Mouse (Mus musculus): ENCODE data around the gene Cnot10. TPM values are rescaled to one million over a fixed set of nuclear protein-coding genes. Genes with fewer than 3 reads are reported as not detected.

The Cnot10 gene
- total RNA-seq (2021): 10 to 100 TPM; 50.8 to 52.2 TPM

DNA sequence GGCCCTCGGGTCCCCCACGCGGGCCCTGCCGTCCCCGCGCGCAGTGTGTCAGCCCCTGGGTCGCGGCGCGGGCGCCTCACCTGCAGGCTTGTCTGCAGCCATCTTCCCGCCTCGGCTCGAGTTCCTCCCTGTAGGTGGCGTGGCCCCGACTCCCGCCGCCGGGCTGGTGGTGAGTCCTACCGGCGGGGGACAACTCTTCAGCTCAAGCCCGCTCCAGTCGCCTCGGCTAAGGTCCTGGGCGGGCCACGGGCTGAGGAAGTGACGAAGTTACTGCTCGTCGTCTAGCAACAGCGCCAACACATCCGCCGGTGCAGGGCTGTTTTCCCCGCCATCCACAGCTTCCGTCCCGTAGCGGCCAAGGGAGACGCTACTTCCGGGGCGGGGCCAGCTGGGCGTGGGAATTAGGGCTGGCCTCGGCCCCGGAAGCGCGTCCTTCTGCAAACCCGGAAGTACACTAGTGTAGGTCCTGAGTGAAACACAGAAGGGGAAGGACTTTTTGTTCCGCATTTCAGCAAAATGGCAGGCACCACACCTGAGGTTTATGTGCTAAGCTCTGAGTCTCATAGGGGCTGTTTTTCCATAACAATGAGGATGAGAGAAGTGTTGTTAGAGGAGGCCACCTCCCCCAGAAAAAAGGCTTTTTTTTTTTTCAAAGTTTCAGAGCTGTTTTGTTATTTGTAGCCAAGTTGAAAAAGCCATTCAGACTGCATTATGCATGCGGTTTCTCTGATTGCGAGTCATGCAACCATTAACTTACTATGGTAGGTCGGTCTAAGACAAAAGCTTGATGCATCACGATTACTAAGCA lies at the start of gene Cnot10:
Cnot10 (minus strand) TSS at position 346 of the 808 bp plus-strand sequence.
- intact Hi-C loops (cut with DNase I): no loop called here
- peak; percentile 96 to 99 for DNase-seq (ENCODE audit: extremely low spot score in 1 of 2, low spot score in 2 of 2)

DNA sequence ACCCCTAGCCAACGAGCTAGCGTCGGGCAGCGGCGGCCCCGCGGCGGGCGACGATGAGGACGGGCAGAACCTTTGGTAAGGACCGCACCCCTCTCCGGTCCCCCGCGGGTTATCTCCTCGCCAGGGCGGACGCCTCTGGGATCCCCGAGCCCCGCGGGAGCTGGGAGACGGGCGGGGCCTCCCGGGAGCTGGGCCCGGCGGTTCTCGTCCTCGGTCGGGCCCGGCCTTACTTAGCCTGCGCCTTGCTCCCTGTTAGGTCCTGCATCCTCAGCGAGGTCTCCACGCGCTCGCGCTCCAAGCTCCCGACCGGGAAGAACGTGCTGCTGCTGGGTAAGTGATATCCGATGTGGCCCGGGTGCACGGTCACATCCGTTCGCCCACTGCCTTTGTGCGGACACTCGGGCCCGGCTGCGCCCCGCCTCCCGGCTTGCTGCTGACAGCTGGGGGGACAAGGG lies 49.0 kb upstream of the Cnot10 start:
- intact Hi-C loops (cut with DNase I): loop anchor here (5.0 kb wide), 1 partner anchor 42 kb away; no protein-coding TSS in a partner anchor
- DNase-seq (ENCODE audit: extremely low spot score in 1 of 2, low spot score in 2 of 2): peak in 1 of 2 experiments; percentile 68

GRCm38 (mm10) chr9:114688252-114688952 lies 48.4 kb upstream of the Cnot10 start, which contains the start of gene Dync1li1:
TSS of gene Dync1li1 (plus strand) at chr9:114688790.
- peak; percentile 96 to 98 for DNase-seq (ENCODE audit: extremely low spot score in 1 of 2, low spot score in 2 of 2)
- intact Hi-C loops (cut with DNase I): loop anchor here (5.0 kb wide), 1 partner anchor 41 kb away; no protein-coding TSS in a partner anchor

- intact Hi-C loops (cut with DNase I): loop anchor here (5.0 kb wide), 1 partner anchor 40 kb away; no protein-coding TSS in a partner anchor
- no peak for DNase-seq (ENCODE audit: extremely low spot score in 1 of 2, low spot score in 2 of 2)
Observed at GRCm38 (mm10) chr9:114687639-114688038, 47.7 kb upstream of the Cnot10 start.

- intact Hi-C loops (cut with DNase I): loop anchor here (5.0 kb wide), 1 partner anchor 39 kb away; no protein-coding TSS in a partner anchor
- DNase-seq (ENCODE audit: extremely low spot score in 1 of 2, low spot score in 2 of 2): no peak
Observed at GRCm38 (mm10) chr9:114686245-114686644, 46.3 kb upstream of the Cnot10 start.

GRCm38 (mm10) chr9:114682193-114682592 lies 42.2 kb upstream of the Cnot10 start:
- no peak for DNase-seq (ENCODE audit: extremely low spot score in 1 of 2, low spot score in 2 of 2)
- intact Hi-C loops (cut with DNase I): no loop called here

GRCm38 (mm10) chr9:114680531-114680930 lies 40.5 kb upstream of the Cnot10 start:
- DNase-seq (ENCODE audit: extremely low spot score in 1 of 2, low spot score in 2 of 2): no peak
- intact Hi-C loops (cut with DNase I): no loop called here

DNA sequence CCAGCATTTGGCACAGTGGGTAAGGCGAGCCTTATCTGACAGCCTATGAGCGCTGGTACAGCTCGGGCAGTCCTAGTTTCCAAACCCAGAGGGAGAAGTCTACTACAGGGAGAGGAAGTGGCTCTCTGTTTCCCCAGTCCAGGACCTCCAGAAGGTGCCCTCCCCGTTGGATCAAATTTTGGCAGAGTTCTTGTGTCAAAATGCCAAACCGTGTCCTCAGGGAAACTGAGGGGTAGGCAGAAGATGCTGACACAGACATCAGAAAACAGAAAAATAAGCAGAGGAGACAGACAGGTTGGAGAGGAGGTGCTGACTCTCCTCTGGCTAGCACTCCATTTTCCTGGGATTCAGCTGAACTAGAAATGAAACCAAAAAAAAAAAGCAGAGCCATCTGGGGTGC lies 40.0 kb upstream of the Cnot10 start:
- DNase-seq (ENCODE audit: extremely low spot score in 1 of 2, low spot score in 2 of 2): no peak
- intact Hi-C loops (cut with DNase I): no loop called here

DNA sequence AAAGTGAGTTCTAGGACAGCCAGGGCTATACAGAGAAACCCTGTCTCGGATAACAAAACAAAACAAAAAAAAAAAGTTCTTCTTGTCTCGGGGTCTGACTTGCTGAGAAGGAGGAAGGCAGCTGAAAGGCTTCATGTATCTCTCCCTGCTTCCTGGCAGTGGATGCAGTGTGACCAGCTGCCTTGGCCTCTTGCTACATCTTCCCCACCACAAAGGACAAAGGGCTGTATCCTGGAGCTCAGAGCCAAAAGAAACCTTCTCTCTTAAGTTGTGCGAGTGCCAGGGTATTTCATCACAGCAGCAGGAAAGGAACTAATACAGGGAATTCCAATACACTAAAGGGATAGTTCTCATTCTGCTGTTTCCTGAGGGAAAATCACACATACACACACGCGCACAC lies 38.6 kb upstream of the Cnot10 start:
- intact Hi-C loops (cut with DNase I): no loop called here
- no peak for DNase-seq (ENCODE audit: extremely low spot score in 1 of 2, low spot score in 2 of 2)

GRCm38 (mm10) chr9:114673626-114674025 lies 33.6 kb upstream of the Cnot10 start:
- intact Hi-C loops (cut with DNase I): no loop called here
- DNase-seq (ENCODE audit: extremely low spot score in 1 of 2, low spot score in 2 of 2): peak in 1 of 2 experiments; percentile 36

- intact Hi-C loops (cut with DNase I): no loop called here
- DNase-seq (ENCODE audit: extremely low spot score in 1 of 2, low spot score in 2 of 2): peak in 1 of 2 experiments; percentile 33
Observed at GRCm38 (mm10) chr9:114672703-114673561, 32.9 kb upstream of the Cnot10 start.

DNA sequence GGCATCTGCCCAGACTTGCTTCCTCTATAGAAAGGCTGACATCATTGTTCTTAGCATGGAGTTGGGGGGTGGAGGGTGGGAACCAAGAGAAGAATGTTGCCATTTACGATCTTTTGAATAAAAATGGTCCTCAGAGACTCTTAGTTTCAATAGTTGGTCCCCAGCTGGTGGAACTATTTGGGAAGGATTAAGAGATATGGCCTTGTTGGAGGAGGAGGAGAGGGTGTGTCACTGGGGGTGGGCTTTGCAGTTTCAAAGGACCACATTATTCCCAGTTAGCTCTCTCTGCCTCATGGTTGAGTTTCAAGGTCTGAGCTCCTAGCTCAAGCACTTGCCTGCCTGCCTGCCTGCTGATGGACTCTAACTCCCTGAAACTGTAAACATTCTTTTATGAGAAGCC lies 32.0 kb upstream of the Cnot10 start:
- intact Hi-C loops (cut with DNase I): no loop called here
- no peak for DNase-seq (ENCODE audit: extremely low spot score in 1 of 2, low spot score in 2 of 2)

DNA sequence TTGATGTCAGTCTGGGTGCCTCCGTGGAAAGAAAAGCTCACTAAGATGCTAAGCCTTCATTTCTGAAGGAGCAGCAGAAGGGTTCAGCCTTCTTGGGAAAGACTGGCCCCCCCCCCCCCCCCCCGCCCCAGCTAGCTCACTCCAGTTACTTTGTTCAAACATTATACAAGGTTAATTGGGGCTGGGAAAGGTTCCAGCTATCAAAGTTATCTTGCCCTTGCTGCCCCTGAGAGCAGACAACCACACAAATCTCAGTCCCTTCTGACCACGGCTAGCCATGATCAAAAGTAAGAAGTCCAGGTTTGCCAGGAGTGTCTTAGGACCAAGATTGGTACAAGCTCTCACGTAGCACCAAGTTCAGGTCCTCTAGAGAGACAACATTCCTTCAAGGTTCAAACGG lies 29.0 kb upstream of the Cnot10 start:
- intact Hi-C loops (cut with DNase I): no loop called here
- no peak for DNase-seq (ENCODE audit: extremely low spot score in 1 of 2, low spot score in 2 of 2)

DNA sequence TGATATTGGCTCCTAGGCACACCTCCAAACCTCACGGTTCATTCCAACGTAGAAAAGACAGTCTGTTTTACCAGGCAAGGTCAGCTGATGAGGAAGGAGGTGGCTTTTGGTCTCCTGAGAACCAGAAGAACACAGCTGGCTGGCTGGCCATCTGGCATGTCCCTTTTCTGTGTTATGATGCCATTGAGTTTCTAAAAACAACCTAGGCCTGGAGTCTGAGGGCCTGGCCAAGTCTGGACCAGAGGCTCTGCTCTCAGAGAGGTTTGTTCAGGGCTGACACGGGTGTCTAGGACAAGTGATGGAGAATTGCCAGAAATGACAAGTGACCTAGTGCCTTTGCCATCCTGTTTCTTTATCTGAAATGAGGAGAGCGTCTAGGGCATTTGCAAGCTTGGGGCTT lies 28.1 kb upstream of the Cnot10 start:
- intact Hi-C loops (cut with DNase I): no loop called here

DNA sequence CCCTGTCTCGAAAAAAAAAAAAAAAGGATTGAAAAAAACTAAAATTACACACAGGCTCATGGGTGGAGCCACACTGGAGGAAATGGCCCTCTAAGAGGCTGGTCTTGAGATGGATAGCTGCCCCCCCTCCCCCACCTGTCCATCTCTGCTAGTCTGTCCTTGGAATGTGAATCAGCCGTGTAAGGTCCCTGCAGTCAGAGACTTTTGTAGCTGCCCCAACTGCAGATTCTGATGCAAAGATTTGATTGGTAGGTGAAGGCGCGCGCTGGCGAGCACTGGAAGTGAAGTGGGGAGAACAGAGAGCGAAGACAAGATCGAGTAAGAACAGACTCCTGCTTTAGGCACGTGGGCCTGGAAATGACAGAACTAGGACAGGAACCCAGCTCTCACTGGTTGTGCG lies 26.9 kb upstream of the Cnot10 start:
- DNase-seq (ENCODE audit: extremely low spot score in 1 of 2, low spot score in 2 of 2): no peak
- intact Hi-C loops (cut with DNase I): no loop called here

More for the DNA sequence above, 28.1 kb upstream of the Cnot10 start:
- no peak for DNase-seq (ENCODE audit: extremely low spot score in 1 of 2, low spot score in 2 of 2)

DNA sequence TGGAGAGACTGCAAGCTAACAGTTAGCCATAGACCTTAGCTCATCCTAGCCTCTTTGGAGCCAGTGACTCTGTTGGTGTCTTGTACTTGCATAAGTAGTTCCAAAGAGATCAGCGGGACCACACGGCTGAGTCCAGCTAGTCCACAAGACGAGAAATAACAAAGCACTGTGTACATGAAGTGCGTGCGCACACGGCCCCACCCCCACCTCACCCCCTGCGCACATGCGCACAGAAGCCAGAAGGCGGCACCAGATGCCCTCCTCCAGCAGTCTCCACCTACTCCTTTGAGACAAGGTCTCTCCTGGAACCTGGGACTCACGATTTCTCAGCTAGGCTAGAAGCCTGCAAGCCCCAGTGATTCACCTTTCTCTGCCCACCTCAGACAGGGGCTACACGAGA lies 23.8 kb upstream of the Cnot10 start:
- intact Hi-C loops (cut with DNase I): no loop called here
- no peak for DNase-seq (ENCODE audit: extremely low spot score in 1 of 2, low spot score in 2 of 2)

DNA sequence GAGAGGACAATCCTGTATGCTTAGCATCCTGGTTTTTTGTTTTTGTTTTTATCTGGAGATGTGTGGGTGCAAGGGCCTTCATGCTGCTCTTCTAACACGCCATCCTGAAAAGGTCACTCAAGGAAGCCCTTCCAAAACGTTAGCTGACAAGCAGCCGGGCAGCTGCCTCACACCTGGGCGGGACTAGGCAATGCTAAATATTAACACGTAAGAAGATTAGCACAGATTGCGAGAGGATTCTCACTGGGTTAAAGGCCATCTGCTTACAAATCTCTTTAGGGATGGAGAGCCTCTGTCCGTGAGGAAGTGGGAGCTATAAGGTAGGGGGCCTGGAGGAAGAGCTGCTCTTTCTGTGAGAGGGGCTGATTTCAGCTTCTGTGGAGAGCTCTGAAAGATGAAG lies 22.0 kb upstream of the Cnot10 start:
- intact Hi-C loops (cut with DNase I): no loop called here
- no peak for DNase-seq (ENCODE audit: extremely low spot score in 1 of 2, low spot score in 2 of 2)

GRCm38 (mm10) chr9:114660983-114661382 lies 21.0 kb upstream of the Cnot10 start:
- DNase-seq (ENCODE audit: extremely low spot score in 1 of 2, low spot score in 2 of 2): no peak
- intact Hi-C loops (cut with DNase I): no loop called here

DNA sequence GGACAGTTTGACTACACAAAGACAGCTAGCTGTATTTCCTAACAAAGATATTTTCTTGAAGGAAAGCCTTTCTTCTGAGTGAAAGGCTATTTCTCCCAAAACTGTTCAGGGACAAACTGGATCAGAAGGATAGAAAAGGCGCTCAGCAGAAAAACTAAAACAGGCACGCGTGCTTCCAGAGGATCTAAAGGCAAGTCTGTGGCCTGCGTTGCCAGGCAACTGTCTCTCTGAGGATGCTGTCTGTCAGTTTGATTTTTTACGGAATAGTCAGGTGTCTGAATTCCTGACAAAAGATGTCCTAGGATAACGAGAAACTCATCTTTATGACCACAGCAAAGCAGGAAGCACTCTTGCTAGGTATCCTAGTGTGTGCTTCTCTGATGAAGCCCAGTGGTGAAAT lies 20.5 kb upstream of the Cnot10 start:
- intact Hi-C loops (cut with DNase I): no loop called here
- no peak for DNase-seq (ENCODE audit: extremely low spot score in 1 of 2, low spot score in 2 of 2)

All from left cerebral cortex, postnatal 10 days (tissue).